Mouse (Mus musculus): ENCODE measurements around the gene Nova2.
A peak's percentile ranks its signal among the peaks of the same experiment; 100 is the strongest.

Gene Nova2

DNA sequence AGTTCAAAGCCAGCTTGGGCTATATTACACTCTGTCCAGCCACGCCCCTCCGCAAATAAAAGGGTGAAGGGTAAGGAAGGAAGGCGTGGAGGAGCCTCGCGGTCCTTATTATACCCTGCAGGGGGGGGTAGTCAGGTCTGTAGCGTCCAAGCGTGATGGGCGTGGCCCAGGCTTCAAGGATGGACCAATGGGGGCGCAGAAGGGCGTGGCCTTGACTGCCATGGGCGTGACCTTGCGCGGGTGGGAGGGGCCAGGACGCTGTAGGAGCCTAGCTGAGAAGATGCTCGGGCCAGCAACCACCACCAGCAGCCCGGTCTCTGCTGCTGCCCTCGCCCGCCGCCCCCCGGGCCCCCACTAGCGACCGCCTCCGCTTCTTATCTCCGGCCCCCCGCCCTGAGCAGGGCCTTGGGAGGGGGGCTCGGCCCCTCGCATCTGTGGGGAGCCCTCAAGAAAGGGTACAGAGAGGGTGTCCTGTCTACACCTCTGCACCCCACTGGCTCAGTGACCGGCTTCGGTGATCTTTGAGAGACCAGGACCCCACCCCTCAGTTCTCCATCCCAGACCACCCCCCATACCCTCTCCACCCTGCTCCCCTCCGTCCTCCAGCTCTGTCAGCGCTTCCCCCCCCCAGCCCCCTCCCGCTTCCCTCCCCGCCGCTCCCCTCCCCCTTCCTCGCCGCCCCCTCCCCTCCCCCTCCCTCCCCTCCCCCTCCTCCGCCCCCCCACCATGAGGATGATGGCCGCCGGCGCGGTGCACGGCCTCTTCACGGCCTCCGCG lies at the start of gene Nova2:
TSS of gene Nova2 (plus strand) at position 727 of the 777 bp plus-strand sequence.
- peak; percentile 31 to 37 for DNase-seq (ENCODE audit: low spot score in 2 of 2)

DNA sequence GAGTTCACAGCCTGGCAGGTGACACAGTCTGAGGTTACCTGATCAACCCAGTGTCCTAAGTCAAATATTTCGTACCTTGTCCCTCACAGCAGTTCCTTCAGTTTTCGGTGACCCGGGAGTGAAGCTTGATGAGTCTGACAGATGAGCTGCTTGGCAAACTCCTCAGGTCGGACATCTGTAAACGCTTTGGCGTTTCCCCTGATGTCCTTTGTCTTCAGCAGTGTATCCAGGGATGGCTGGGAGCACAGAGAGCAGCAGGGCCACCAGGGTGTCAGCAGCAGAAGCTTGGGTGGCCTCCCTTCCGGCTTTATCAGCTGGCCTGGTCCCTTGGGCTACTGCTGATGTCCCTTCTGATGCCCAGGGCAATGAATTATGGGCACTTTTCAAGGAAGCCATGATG lies 47.0 kb upstream of the Nova2 start:
- no peak for DNase-seq (ENCODE audit: low spot score in 2 of 2)

DNA sequence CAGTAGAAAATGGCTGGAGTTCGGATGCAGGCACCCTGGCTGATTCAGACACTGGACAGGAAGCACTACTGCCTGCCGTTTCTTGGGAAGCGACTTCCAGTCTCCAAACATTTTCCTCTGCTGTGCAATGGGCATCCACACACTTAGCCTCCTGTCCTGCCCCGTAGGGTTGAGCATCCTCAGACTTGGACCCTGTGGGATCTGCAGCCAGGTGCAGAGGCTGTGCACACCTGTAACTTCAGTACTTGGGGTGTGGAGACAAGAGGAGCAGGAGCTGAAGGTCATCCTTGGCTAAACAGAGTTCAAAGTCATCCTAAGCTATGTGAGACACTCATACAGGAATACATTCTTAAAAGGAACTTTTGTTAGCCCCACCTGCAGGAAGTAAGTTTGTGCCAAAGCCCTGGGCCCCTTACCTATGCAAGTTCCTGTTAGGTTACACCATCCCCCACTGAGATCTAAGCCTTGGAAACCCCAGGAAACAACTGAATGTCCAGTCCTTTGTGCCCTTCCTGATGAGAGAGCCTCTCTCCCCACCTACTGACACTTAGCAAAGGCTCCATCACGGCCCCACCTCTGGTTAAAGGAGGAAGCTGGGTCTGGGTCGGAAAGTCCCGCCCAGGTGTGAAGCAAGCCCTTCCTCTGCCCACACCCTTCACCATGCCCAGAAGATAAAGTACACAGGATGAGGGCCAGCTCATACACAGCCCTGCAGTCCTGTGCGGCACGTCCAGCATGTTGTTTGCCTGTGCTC lies 41.5 kb upstream of the Nova2 start:
- DNase-seq (ENCODE audit: low spot score in 2 of 2), result no peak

DNA sequence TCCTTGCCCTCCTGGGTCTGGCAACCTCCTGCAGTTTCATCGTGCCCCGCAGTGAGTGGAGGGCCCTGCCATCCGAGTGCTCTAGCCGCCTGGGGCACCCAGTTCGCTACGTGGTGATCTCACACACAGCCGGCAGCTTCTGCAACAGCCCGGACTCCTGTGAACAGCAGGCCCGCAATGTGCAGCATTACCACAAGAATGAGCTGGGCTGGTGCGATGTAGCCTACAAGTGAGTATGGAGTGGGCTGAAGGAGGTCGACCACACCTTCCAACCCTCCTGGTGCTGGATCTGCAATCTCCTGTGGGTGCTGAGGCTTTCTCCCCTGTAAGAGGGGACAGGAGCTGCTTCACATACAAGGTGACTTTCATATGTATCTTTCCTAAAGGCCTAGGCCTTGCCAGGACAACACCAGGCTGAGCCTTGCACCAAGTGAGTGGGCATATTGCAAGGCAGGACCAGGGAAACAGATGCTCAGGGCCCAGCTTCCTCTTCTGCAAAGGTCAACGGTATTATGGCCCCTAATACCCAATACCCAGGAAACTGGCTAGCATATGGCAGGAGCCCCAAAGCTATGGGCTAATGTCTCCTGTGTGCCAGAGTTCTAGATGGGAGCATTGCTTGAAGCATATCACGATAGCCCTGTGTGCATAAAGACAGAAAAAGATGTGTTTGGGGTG lies 40.8 kb upstream of the Nova2 start:
- DNase-seq (ENCODE audit: low spot score in 2 of 2), result no peak

DNA sequence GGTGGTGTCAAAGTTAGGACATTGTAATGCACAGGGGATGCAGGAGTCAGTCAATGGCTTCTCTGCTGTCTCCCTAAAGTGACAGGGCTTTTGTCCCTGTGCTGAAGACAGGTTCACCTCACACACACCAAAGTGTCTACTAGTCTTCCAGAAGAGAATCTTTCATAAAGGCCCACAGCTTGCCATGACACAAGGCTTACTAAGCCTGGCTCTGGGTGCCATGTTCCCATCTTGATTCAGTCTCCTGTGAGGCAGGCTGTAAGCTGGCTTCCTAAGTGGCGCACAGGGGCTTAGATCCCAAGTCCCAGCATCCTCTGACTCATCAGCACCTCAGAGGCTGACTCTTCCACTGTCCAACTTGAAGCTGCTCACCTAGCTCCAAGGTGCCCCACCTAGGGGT lies 38.7 kb upstream of the Nova2 start:
- DNase-seq (ENCODE audit: low spot score in 2 of 2), result no peak

DNA sequence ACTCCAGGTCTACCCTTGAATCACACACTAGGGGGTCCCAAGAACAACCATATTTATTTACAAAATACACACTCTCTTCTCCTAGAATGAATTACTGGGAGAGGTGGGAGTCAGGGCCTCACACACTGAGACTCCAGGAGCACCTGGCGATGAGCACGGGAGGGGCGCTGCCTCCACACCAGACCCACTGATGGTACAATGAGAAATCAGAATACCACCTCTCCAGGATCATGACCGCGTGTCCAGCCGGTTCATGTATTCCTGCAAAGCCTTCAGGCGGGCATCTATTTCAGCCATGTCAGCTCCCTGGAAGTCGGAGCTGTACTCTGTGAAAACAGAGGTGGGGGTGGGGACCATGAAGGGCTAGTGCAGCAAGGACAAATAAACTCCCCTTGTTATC lies 34.8 kb upstream of the Nova2 start:
- DNase-seq (ENCODE audit: low spot score in 2 of 2), result no peak

DNA sequence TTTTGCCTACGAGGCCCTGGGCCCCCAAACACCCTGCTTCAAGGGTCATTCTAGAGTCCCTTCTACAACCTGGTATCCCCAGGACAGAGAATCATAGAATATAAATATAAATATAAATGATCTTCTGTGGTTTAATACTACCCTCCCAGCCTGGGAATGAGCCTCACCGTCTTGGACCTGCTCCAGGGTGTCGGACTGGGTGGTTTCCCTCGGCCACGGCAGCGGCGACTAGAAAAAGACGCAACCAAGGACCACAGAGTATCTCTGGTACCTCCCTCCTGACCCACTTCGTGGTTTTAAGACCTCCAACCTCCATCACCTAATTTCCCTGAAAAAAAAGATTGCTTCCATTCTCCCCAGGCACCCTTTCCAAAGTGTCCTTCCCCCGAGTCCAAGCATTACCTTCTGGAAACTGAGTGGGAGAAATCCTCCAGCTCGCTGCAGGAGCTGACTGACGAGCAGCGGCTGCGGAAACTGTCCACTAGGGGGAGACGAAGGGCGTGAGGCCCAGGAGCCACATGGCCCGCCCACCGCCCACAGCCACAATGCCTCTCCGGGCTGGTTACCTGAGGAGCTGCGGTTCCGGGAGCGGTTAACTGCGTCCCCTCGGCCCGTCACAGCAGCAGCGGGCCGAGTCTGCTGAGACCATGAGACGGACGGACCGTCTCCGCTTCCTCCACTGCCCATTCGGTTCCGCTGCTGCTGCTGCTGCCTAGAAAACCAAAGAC lies 33.7 kb upstream of the Nova2 start:
- peak; percentile 59 to 89 for DNase-seq (ENCODE audit: low spot score in 2 of 2)

DNA sequence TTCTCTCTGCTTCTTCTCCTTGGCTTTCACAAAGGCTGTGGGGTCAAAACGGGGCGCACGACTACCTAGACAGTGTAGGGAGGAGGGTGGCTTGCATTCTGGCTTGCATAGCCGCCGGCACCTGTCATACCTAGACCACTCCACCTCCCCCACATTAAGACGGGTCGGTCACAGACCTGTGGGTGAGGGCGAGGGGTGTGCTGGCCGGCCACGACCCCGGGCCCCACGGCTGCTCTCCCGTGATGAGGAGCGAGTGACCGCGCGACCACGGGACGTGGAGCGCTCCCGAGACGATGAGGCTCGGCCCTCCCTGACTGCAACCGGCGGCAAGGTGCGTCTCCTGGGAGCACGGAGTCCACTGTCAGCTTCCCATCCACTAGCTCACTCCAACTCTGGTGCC lies 32.7 kb upstream of the Nova2 start:
- no peak for DNase-seq (ENCODE audit: low spot score in 2 of 2)

DNA sequence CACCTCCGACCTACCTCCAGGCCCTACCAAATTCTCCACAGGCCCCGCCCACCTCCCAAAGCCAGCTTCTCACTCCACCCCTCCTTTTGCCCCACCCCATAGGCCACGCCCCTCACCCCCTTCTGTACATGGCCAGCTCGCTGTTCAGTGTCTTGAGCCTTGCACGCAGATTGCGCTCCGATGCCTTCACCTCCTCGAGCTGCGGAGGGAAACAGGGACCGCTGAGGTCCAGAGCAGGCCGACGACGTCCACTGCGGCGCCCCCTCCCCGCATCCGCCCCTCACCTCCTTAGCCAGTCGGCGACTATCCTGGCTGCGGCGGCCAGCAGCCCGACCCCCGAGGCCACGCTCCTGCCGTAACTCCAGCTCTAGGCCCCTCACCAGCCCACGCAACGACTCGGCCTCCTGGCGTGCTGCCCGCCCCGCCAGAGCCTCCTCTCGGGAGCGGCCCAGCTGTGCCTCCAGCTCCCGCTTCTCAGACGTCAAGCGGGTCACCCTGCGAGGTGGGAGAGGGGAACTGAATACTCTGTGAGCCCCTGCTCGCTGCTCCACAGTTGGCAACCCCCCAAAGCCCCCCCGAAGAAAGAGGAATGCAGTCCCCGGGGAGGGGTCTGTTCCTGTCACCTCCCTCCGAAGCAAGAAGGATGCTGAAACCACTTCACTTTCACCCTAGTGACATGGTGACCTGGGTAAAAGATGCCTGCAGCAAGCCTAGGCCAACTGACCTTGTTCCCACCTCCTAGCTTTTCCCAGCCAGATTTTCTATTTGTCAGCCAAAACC lies 31.8 kb upstream of the Nova2 start:
- peak in 1 of 2 experiments; percentile 28 for DNase-seq (ENCODE audit: low spot score in 2 of 2)

DNA sequence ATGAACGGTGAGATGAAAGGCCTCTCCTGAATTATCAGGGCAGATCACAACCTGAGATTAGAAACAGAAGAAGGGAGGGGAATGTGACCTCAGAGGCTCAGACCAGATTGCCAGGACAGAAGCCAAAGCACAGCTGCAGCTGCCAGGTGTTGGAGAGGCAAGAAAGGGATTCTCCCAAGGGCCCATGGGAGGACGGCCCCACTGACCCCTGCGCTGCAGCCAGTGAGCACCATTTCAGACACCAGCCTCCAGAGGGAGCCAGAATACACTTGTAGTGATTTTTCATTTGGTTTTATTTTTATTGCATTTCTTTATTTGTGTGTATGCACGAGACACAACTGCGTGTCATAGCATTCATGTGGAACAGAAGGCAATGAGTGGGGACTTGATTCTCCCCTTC lies 29.2 kb upstream of the Nova2 start:
- DNase-seq (ENCODE audit: low spot score in 2 of 2), result no peak

DNA sequence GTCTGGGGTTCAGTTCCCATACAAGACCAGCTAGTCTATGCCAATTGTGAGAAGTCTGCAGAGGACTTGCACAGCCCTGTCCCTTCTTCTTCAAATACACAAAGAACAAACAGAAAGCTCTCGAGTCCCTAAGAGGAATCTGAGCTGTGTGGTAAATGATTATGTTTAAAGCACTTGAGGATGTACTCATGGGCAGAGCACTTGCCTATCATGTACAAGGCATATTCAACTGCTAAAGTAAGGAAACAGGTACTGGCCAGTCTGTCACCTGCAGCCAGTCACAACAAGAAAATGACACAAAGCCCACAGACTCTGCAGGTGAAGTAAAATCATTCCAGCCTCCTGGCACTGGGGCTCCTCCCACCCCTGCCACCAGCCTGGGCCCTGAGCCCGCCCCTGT lies 25.2 kb upstream of the Nova2 start:
- DNase-seq (ENCODE audit: low spot score in 2 of 2), result no peak

DNA sequence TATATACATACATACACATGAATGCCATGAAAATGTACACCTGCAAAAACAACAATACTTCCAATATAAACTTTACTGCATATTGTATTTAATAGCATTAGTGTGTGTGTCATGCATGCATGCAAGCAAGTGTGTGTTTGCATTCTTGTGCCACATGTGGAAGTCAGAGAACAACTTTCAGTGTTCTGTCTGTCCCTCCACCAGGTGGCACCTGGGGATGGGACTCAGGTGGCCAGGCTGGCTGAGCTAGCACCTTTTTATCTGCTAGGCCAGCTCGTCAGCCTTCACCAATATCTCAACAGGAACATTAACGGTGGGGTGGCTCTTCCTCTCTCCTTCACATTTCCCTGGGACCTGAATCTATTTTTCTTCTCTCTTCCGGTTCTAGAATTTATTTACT lies 23.2 kb upstream of the Nova2 start:
- DNase-seq (ENCODE audit: low spot score in 2 of 2), result no peak

DNA sequence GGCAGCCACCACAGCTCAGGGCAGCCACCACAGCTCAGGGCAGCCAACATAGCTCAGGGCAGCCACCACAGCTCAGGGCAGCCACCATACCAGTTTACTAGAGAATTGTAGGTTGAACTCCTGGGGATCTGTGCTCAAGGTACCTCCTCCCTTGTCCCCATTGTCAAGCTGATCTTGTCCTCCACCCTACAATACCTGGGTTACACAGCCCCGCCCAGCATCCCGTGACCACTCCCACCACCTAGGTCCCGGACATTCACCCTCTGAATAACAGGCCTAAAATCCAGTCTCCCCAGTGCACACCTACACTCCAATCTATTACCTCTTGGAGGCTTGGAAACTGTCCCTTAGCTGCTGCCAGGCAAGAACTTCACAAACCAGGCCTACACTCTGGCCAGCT lies 20.7 kb upstream of the Nova2 start:
- DNase-seq (ENCODE audit: low spot score in 2 of 2), result no peak

DNA sequence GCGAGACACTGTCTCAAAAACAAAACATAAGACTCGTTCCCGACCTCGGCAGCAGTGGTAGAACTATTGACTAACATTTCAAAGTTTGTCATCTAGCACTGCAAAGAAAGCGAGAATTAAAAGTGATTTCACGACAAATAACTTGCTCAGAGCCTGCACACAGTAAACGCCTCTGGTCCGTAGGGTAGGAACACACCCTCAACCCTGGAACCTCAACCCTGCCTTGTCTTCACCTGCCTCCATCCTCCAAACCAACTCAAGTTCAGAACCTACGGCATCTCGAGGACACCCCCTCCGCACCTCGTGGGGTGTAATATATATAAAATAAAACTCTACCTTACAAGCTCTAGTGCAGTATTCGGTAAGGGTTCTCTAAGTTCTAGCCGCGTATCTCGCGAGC lies 15.9 kb upstream of the Nova2 start:
- no peak for DNase-seq (ENCODE audit: low spot score in 2 of 2)

DNA sequence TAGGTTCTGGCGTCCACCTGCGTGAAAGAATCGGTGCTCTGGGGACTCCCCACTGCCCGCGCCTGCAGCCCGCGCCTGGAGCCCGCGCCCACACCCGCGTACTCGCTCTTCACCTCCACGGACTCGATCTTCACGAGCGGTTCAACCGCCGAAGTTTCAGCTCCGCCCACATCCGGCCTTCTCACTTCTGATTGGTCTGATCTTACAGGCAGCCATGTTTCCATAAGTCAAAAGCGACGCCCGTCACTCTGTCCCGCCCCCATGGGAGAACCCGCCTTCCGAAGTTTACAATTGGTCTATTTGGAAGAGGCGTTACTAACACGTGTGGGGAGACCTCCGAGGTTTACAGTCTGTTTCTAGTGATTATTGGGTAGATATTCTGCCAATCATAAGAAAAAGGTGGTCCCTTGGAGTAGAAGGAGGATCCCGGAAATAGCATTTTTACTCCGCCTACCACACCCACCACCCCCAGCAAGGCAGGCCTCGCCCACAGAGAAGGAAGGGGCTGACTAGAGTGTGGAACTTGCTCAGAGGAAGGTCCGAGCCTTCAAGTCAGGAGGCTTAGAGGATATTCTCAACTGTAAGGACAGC lies 15.4 kb upstream of the Nova2 start, which contains the start of gene Ccdc61:
TSS of gene Ccdc61 (minus strand) at position 175 of the 591 bp plus-strand sequence.
- DNase-seq (ENCODE audit: low spot score in 2 of 2), result peak; percentile 96 to 98

DNA sequence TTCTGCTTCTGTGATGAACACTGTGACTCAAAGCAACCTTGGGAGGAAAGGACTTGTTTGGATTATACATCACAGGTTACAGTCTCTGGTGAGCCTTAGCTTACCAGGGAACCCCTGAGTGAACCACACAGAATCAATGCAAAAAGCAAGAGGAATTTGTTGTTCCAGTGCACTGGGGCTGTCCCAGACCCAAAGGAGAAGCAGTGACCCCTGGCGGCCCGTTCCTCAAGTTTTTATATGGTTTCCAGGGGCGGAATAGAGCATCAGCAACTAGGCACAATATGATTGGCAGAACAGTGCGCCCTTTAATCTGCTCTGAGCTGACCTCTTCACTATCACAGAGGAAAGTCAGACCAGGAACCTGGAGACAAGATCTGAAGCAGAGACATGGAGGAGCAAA lies 9.4 kb upstream of the Nova2 start:
- DNase-seq (ENCODE audit: low spot score in 2 of 2), result no peak

DNA sequence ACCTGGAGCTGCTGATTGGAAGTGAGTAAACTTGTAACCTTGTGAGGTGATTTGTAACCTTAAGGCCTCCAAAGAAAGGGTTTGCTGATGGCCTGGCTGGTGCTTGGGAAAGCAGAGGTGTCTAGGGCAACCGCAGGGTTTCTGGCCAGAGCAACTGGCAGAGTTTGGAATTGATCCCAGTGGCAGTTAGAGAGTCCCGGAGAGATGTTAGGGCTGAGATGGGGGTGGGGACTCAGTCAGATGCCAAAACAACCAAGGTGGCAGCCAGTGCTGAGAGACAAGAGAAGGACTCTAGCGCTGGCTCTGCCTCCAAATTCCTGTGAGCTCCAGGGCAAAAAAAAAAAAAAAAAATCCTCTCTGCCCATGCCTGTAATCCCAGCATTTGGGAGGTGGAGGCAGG lies 7.8 kb upstream of the Nova2 start:
- no peak for DNase-seq (ENCODE audit: low spot score in 2 of 2)

DNA sequence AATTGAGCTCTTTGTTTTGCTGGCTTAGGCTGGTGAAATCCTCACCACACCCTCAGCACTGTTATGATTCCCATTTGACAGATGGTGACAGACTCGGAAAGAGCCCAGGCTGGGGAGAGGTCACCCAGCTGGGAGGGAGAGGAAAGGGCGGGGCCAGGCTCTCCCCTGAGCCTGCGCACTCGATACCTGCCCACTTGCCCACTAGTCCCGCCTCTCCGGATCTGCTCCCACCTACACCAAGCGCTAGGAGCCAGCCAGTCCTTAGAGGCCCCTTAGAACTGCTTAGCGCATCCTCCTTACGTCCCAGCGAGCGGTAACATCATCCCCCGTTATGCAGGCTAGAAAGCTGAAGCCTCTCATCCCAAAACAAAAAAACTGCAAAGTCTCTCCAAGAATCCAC lies 4.6 kb upstream of the Nova2 start:
- DNase-seq (ENCODE audit: low spot score in 2 of 2), result peak in 1 of 2 experiments; percentile 18

DNA sequence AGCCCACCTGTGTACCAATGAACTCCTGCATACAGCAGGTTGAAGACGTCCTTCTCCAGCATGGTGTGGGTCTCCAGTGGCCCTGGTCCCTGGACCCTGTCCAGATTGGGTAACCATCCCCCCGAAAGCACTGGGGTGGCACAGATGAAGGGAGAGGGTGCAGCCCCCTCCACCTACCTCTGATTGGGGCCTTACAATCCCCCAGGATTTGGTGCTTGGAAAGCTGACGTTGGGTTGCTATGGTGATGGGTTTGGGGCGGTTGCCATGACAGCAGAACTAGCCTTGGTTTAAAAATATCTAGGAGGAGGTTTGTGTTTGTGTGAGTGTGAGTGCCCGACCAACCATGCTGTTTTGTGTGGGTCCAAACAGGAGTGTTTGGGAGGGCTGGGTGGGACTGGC lies 2.9 kb upstream of the Nova2 start:
- no peak for DNase-seq (ENCODE audit: low spot score in 2 of 2)

DNA sequence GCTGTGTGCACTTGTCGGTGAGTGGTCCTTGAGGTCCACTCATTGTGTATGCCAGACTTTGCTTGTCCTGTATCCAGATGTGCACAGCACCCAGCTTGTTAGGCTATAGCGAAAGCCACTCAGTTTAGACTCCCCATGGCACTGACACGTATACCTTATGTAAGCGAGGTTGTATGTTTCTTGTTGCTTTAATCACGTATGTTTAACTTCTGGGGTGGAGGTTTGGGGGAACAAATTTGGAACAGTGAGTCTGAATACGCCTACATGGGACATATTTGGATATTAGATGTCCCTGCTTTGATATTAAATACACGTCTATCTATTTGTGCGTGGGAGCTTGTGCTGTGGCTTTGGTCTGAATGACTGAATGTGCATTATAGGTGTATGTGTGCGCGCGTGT lies 2.4 kb upstream of the Nova2 start:
- DNase-seq (ENCODE audit: low spot score in 2 of 2), result no peak

DNA sequence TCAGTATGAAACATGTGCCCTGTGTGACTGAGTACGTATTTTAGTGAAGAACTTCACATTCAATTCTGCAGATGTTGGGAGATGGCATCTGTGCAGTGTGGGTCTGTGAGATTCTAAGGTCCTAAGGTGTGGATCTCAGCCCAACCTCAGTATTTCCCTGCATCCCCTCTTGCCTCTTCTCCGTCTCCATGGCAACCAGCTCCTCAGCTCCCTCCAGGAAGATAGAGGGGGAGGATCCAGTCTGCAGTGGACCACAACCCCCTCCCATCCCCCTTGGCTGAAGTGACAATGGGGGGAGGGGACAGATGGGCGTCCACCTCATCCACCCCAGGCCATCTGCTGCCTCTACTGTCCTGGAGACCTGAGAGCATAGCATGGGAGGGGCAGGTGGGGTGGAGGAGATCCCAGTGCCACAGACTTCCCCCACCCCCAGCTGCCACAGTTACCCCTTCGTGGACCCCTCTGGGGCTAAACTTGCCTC lies 1.9 kb upstream of the Nova2 start:
- DNase-seq (ENCODE audit: low spot score in 2 of 2), result no peak

All from thymus, postnatal 10 days (tissue).